Mouse (Mus musculus) testis, adult 2 months (tissue): ENCODE data around the gene Park7. TPM values are rescaled to one million over a fixed set of nuclear protein-coding genes. Genes with fewer than 3 reads are reported as not detected.

Experiments
- H3K27ac ChIP-seq: fragments of 200-500 bp; 2 replicates; pipeline ENCODE4 v1.5.1; 2012; ENCODE audit warnings: low read depth, low read length; ENCODE audit not compliant: control insufficient read depth, insufficient read depth
- H3K27me3 ChIP-seq: fragments of 200-500 bp; 2 replicates; pipeline ENCODE4 v1.6.1; 2012; ENCODE audit warnings: mild to moderate bottlenecking, low read length, moderate library complexity; ENCODE audit not compliant: control insufficient read depth, insufficient read depth
- H3K36me3 ChIP-seq: fragments of 200-500 bp; 2 replicates; pipeline ENCODE4 v1.6.1; 2012; ENCODE audit warnings: mild to moderate bottlenecking, low read length; ENCODE audit not compliant: control insufficient read depth, insufficient read depth
- H3K4me1 ChIP-seq: fragments of 200-500 bp; 2 replicates; pipeline ENCODE4 v1.6.1; 2012; ENCODE audit warnings: low read length; ENCODE audit not compliant: control insufficient read depth, insufficient read depth
- H3K4me3 ChIP-seq: fragments of 200-500 bp; 2 replicates; pipeline ENCODE4 v1.5.1; 2012; ENCODE audit warnings: low read depth, mild to moderate bottlenecking, low read length, moderate library complexity, mixed read lengths; ENCODE audit not compliant: control insufficient read depth
- CTCF ChIP-seq: fragments of 200-500 bp; IDR thresholded peaks from 2 replicates; pipeline ENCODE4 v1.5.1; 2012; ENCODE audit warnings: low read depth, mild to moderate bottlenecking, inconsistent platforms, low read length, moderate library complexity; ENCODE audit not compliant: control insufficient read depth, insufficient read depth, insufficient replicate concordance
- POLR2A ChIP-seq: fragments of 200-500 bp; IDR thresholded peaks from 2 replicates; pipeline ENCODE4 v1.6.1; 2012; ENCODE audit warnings: low read depth, mild to moderate bottlenecking, inconsistent platforms, low read length, moderate library complexity; ENCODE audit not compliant: control insufficient read depth
- polyA plus RNA-seq: library from polyadenylated mRNA; depleted of rRNA; stranded (reverse); fragments of >200 nt; gene quantifications from 2 replicates; pipeline ENCODE4 v1.2.3, GENCODE M21; 2012; rRNA removed

Gene Park7
- 88.1 and 92.3 TPM in 2 replicates for polyA plus RNA-seq

DNA sequence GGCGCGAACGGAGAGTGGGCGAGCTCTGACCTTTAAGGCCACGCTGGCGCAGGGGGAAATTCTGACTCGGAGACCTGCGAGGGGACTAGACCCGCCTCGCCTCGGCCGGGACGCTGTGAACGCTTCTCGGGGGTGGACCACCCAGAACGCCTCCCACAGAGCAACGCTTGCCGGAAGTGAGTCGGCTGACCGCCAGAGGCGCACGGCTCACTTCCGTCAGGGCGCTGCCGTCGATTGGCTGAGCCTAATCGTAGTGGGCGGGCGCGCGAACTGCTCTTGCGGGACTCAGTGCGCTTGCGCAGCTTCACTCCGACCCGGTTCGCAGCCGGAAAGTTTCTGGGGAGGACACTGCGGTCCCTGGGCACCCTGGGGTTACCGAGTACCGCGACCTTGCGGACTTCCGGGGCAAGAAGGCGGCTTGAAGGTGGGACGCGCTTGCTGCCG, at the start of gene Park7, which contains the start of gene Tnfrsf9:
Park7 (minus strand) TSS at position 148 of the 444 bp plus-strand sequence.
Tnfrsf9 (plus strand) TSS at position 273 of the 444 bp plus-strand sequence.
- H3K27me3 ChIP-seq = no peaks in the 10 kb centered on the region
- TF ChIP-seq CTCF (peak; percentile 43; the same call in 1 of the 2 replicates), POLR2A (peak; percentile 98)
- H3K4me1 ChIP-seq = peaks cover 4% of the 10 kb centered on the region
- peak within 1 kb of the TSS; percentile 95 for H3K27ac ChIP-seq
- H3K36me3 ChIP-seq = no peaks in the 10 kb centered on the region
- peak within 1 kb of the TSS; percentile 98 for H3K4me3 ChIP-seq

DNA sequence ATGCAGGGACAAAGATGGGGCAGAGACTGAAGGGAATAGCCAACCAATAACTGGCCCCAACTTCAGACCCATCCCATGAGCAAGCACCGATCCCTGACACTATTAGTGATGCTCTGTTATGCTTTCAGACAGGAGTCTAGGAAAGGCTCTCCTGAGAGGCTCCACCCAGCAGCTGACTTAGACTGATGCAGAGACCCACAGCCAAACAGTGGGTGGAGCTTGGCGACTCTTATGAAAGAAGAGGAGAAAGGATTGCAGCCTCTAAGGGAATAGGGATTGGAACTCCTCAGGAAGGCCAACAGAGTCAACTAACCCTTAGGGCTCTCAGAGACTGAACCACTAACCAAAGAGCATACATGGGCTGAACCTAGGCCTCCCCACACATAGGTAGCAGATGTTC, 49.5 kb upstream of the Park7 start:
- no peak overlapping the region for H3K27ac ChIP-seq
- H3K4me3 ChIP-seq = no peak overlapping the region
- TF ChIP-seq POLR2A (no peak), CTCF (no peak)
- H3K36me3 ChIP-seq = no peaks in the 10 kb centered on the region
- H3K4me1 ChIP-seq = peaks cover 16% of the 10 kb centered on the region
- H3K27me3 ChIP-seq = no peaks in the 10 kb centered on the region

DNA sequence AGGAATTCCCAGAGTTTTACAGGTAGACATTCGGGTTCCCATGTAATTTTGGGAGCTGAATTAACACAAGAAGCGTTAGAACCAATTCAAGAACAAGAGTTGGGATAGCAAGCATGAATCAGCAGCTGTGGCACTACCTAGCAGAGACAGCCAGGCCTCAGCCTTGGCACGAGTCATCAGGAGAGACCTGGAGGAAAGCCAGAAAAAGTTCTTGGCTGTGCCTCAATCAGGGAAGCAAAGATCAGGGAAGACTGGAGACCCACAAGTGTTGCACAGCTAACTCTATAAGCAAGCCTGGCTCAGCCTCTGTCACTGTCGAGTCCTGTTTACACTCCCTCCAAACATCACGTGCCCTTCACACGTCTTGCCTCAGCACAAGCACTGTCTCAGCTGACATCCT, 48.0 kb upstream of the Park7 start:
- Histone ChIP-seq H3K4me3 (no peak overlapping the region), H3K4me1 (peaks cover 8% of the 10 kb centered on the region), H3K36me3 (no peaks in the 10 kb centered on the region), H3K27ac (no peak overlapping the region), H3K27me3 (no peaks in the 10 kb centered on the region)
- no peak for TF ChIP-seq CTCF
- TF ChIP-seq POLR2A = no peak

DNA sequence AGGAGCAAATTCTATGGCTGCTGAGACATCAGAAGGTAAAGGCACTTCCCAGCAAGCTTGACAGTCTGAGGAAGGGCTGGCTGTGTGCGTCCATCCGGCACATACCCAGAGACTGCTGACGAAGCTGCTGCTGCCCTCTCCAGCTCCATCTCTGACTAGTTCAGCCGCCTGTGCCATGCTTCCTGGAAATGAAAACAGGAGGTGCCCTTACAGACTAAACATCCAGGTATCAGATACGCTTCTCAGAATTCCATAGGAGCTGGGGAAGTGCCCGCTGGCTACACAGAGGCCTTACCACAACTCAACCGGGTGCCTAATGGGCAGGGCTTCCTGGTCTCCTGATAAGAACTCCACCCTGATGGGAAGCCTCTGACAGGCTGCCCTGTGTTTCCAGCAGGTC, 44.3 kb upstream of the Park7 start:
- TF ChIP-seq CTCF (no peak), POLR2A (no peak)
- no peak overlapping the region for H3K27ac ChIP-seq
- no peaks in the 10 kb centered on the region for H3K27me3 ChIP-seq
- no peaks in the 10 kb centered on the region for H3K4me1 ChIP-seq
- H3K4me3 ChIP-seq = no peak overlapping the region
- H3K36me3 ChIP-seq = no peaks in the 10 kb centered on the region

DNA sequence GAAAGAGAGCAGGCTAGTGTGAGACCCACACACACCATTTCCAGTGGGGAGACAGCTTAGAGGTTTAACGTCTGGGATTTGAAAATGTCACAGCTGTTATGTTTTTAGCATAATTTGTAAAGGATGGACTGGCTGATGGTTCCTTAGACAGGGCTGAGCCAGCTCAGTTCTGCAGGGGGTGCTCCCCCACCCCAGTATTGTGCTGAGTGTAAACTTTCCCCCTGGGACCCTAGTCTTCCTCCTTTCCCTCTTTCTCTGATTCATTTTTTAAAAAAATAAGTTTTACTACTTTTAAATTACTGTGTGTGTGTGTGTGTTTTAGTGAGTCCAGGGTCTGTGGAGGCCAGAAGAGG, 42.8 kb upstream of the Park7 start:
- no peaks in the 10 kb centered on the region for H3K36me3 ChIP-seq
- no peak overlapping the region for H3K4me3 ChIP-seq
- H3K27me3 ChIP-seq = no peaks in the 10 kb centered on the region
- TF ChIP-seq POLR2A = no peak
- no peak for TF ChIP-seq CTCF
- no peaks in the 10 kb centered on the region for H3K4me1 ChIP-seq
- no peak overlapping the region for H3K27ac ChIP-seq

DNA sequence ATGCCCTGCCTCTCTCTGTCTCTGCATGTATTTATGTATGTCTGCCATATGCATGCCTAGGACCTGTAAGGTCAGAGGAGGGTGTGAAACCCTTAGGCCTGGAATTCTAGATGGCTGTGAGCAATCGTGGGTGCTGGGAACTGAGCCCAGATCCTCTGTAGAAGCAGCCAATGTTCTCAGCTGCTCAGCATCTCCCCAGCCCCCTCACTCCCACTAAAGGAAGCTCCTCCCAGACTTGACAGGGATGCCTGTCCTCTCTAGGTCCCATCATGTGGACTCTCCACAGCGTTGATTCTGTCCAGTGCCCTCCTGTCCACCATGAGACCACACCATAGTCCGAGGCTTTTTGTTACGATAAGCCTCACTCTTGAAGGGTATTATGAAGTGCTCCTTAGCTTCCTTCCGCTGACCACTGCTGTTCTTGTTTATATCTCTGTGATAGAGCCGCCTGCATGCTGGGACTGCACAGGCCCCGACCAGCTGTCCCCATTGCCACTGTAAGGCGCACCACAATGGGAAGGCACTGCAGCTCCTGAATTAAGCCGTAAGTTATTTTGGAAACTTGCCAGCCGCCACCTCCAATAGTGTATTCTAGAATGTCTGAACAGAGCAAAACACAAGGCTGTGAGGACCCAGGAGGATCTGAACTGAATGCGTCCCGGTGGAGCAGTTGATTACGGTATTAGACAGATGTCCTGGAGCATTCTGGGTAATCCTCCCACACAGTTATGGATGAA, 42.3 kb upstream of the Park7 start:
- peaks cover 3% of the 10 kb centered on the region; the same call in 1 of the 2 replicates for H3K4me1 ChIP-seq
- H3K4me3 ChIP-seq = no peak overlapping the region
- TF ChIP-seq CTCF (no peak), POLR2A (no peak)
- H3K36me3 ChIP-seq = no peaks in the 10 kb centered on the region
- H3K27ac ChIP-seq = no peak overlapping the region
- H3K27me3 ChIP-seq = no peaks in the 10 kb centered on the region

DNA sequence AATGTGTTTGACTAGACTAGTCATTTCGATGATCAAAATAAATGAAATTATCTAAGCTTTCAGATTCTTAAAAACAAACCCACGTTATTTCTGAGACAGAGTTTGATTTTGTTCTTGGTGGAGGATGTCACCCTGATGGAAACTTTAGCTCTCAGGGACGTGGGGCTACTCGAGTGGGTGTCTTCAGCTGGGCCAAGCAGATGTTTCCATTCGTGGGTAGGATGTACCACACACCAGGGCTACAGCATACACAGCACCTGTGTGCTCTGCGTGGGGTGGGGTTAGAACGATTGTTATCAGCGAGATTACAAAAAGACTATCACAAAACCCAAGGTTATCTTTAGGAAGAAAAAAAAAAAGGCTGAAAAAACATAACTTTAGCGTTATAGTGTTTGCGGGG, 36.7 kb upstream of the Park7 start:
- TF ChIP-seq POLR2A (no peak), CTCF (no peak)
- Histone ChIP-seq H3K4me1 (peaks cover 5% of the 10 kb centered on the region), H3K27ac (no peak overlapping the region), H3K4me3 (no peak overlapping the region), H3K27me3 (no peaks in the 10 kb centered on the region), H3K36me3 (no peaks in the 10 kb centered on the region)
